Mouse (Mus musculus): ENCODE measurements at regions not wholly inside any gene's neighbourhood (a gene's known extent, or its start where the extent isn't known, plus 50 kb on each side); places are given as distances from the start of the nearest gene placed in this dataset.

DNA sequence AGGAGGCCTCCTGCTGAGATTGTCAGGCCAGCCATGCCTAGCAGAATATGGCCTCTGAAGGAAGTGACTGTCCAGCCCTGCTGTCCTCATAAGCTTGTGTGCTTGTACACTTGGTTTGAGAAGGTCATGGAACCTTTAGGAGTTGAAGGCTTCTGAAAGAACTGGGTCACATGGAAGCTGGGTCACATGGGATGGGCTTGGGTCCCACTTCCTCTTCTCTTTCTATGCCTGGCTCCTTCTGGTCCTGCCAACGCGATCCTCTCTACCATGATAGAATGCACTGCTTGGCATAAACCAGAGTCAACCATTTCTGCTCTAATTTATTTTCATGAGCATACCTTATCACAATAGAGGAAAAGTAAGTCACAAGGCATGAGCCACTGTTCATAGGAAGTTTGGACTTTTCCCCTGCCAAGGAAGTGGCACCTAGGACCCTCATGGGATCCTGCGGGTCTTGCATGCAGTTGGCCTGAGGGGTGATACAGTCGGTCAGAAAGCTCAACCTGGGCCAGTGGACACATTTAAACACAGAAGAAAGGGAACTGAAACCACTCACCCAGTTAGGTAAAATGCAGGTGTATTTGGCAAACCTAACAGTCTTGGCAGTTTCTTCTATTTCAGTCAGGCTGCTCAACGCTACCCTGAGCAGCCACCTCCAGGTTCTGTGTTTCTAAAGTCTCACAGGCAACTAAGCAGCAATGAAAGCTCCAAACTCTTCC is 130.2 kb upstream of the Irs2 start:
- TF ChIP-seq CTCF (IDR thresholded peaks at IDR 0.05; ENCODE audit: low read depth, low read length), result no peak
- TF ChIP-seq POLR2A (IDR thresholded peaks at IDR 0.05; ENCODE audit: extremely low read depth, insufficient read depth, low read length), result no peak

Measured in liver, adult 2 months (tissue).